10 mouse cellular contexts compared by ENCODE assay signal in the genomic region with DNA sequence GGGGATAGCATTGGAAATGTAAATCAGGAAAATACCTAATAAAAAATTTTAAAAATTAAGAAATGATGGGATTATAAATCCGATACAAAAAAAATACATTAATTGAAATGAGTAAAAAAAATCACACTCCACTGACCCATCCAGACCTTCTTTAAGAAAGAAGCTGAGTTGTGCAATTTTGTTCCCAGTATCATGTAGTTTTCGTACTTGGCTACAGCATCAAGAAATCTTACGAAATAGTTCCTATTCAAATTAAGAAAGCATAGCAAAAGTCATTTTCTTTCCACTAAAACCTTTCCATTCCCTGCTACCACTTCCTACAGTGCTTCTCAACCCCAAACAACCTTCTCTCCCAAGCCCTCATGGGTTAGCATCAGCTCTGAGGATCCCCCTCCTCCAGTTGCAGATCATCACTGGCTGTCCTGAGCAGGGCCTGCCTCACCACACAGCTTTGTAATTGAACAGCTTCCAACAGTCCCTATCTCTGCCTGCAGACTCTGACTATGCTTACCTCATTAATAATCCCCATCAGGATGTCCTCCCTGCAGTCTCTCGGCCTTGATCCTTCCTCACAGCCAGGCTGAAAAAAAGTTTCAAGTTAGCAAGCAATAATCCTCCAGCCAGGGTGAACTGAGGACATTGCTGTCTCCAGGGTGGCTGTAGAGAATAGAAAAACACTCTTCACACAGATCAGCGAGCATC.
DNase-seq lines count a peak whose midpoint lies in the region; TF ChIP-seq lines count a peak whose summit lies in the region.
"Had no signal": no experiment of that assay in that cellular context is flagged by ENCODE, and none has a peak within 500 bp of the region (broad histone marks: within the 10 kb centered on the region; RNA-seq: fewer than 3 reads in every experiment).

No protein-coding gene starts in this region.

- H3K4me1 ChIP-seq in lung, adult 2 months (ENCODE audit: control insufficient read depth, insufficient read depth, low read length) = no peaks in the 10 kb centered on the region
- H3K4me1 ChIP-seq: limb, embryonic 10.5 days had no signal

- TF ChIP-seq CTCF in lung, adult 2 months (IDR thresholded peaks at IDR 0.05; ENCODE audit: insufficient read depth, low read length) = no peak

- H3K4me3 ChIP-seq in lung, adult 2 months (replicated peaks; ENCODE audit: extremely low read depth, low read depth, low read length) = no peak overlapping the region
- H3K4me3 ChIP-seq: limb, embryonic 10.5 days had no signal

- TF ChIP-seq POLR2A in lung, adult 2 months (IDR thresholded peaks at IDR 0.05; ENCODE audit: borderline replicate concordance, extremely low read depth, low read depth, low read length) = no peak

- 53% methylated on average over 5 of the region's 5 CpGs for whole genome bisulfite sequencing in lung, adult 2 months

- DNase-seq in lung, adult 18-20 months = peak; percentile 2 to 4
- no peak for DNase-seq in lung, adult 2 months
- peak; percentile 64 to 67 for DNase-seq in adrenal gland, postnatal 36 days
- peak; percentile 11 for DNase-seq in heart, adult 8-10 months (ENCODE audit: low spot score)
- DNase-seq in ovary, postnatal 10 days (ENCODE audit: low spot score) = peak; percentile 6
- DNase-seq in thymus, adult 18-20 months = no peak
- DNase-seq in MN1 (ENCODE audit: low spot score) = no peak
- DNase-seq: gastrocnemius, postnatal 10 days; kidney, adult 8-10 months had no signal

Comparison
In these comparisons a context has a peak if more than half of its experiments do, and no peak if none do; other contexts are left out.
1. DNase-seq: peak in lung, adult 18-20 months (2 of 2), adrenal gland, postnatal 36 days (2 of 2), heart, adult 8-10 months (single experiment) and ovary, postnatal 10 days (single experiment); none in lung, adult 2 months (single experiment), thymus, adult 18-20 months (0 of 2) and MN1 (single experiment).